Mouse (Mus musculus) limb, embryonic 11.5 days (tissue): ENCODE measurements around the gene Nfix. TPM values are rescaled to one million over a fixed set of nuclear protein-coding genes. Genes with fewer than 3 reads are reported as not detected.

Experiments
- ATAC-seq: fragments of 200-750 bp; cut with Nextera tagmentation; 2 replicates; pipeline ENCODE4 v1.8.0; 2017; ENCODE audit warnings: low read depth; ENCODE audit not compliant: insufficient number of reproducible peaks, low FRiP score, low TSS enrichment
- DNase-seq: peaks from one replicate; pipeline ENCODE4 v3.0.0-alpha.2; 2015; ENCODE audit warnings: low spot score
- H3K27ac ChIP-seq: fragments of 300-500 bp; sonication (generic); replicated peaks from 2 replicates; pipeline ENCODE4 v1.5.1; 2014; ENCODE audit warnings: low read depth, mild to moderate bottlenecking, low read length
- H3K27me3 ChIP-seq: fragments of 300-500 bp; sonication (generic); 2 replicates; pipeline ENCODE4 v1.6.1; 2014; ENCODE audit warnings: mild to moderate bottlenecking, low read length, mixed read lengths; ENCODE audit not compliant: control insufficient read depth, insufficient read depth
- H3K36me3 ChIP-seq: fragments of 300-500 bp; sonication (generic); 2 replicates; pipeline ENCODE4 v1.6.1; 2014; ENCODE audit warnings: mild to moderate bottlenecking, low read length, moderate library complexity, mixed read lengths; ENCODE audit not compliant: control insufficient read depth, insufficient read depth
- H3K4me1 ChIP-seq: fragments of 300-500 bp; sonication (generic); 2 replicates; pipeline ENCODE4 v1.6.1; 2014; ENCODE audit warnings: low read length, mixed read lengths; ENCODE audit not compliant: control insufficient read depth, insufficient read depth
- H3K4me2 ChIP-seq: fragments of 300-500 bp; sonication (generic); 2 replicates; pipeline ENCODE4 v1.6.1; 2014; ENCODE audit warnings: low read depth, mild to moderate bottlenecking, moderate library complexity; ENCODE audit not compliant: severe bottlenecking
- H3K4me3 ChIP-seq: fragments of 300-500 bp; sonication (generic); 2 replicates; pipeline ENCODE4 v1.5.1; 2014; ENCODE audit warnings: low read depth, low read length
- H3K9ac ChIP-seq: fragments of 300-500 bp; sonication (generic); 2 replicates; pipeline ENCODE4 v1.6.1; 2014; ENCODE audit warnings: mild to moderate bottlenecking, low read length
- H3K9me3 ChIP-seq: fragments of 300-500 bp; sonication (generic); 2 replicates; pipeline ENCODE4 v1.6.1; 2016; ENCODE audit warnings: low read length; ENCODE audit not compliant: control insufficient read depth
- WGBS: fragments of 180-500 bp; shearing (Covaris S2); extraction: QIAGEN DNeasy Blood & Tissue Kit; methylation state at CpG from one replicate; pipeline ENCODE4 v1.1.7; 2014; 5-methylcytosine and 5-hydroxymethylcytosine counted together
- polyA plus RNA-seq: library from polyadenylated mRNA; unstranded; fragments of >200 nt; fragmentation: Nextera tagmentation; extraction: Ambion mirVana; gene quantifications from 2 replicates; pipeline ENCODE4 v1.2.1, GENCODE M21; 2014

Gene Nfix
- polyA plus RNA-seq, 1 experiment from 2014 or later = 4.6 TPM

DNA sequence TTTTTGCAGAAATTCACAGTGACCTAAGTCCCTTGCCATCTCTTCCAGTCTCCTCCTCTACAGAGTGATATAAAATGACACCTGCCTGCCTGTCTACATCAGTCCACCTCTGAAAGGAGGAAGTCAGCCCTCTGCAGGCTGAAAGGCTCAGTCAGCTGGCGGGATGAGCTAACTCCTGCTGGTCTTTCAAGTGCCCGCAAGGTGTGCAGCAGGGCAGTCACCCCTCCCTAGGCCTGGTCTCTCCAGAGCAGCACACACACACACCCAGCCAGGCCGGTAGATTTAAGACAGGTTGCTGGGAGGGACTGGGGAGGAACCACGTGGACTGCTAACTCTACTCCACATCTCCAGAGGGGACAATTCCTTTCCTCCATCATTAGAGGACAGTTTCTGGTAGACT lies 36.0 kb downstream of the Nfix start:
- Histone ChIP-seq H3K9me3 (no peaks in the 10 kb centered on the region), H3K27ac (no peak overlapping the region), H3K9ac (no peak overlapping the region), H3K4me3 (no peak overlapping the region), H3K27me3 (peaks cover 50% of the 10 kb centered on the region), H3K36me3 (no peaks in the 10 kb centered on the region), H3K4me1 (peaks cover 5% of the 10 kb centered on the region; the same call in 1 of the 2 replicates), H3K4me2 (no peak overlapping the region)
- WGBS = 57% methylated on average over 4 of the region's 4 CpGs
- no peak for DNase-seq
- ATAC-seq = no peak

DNA sequence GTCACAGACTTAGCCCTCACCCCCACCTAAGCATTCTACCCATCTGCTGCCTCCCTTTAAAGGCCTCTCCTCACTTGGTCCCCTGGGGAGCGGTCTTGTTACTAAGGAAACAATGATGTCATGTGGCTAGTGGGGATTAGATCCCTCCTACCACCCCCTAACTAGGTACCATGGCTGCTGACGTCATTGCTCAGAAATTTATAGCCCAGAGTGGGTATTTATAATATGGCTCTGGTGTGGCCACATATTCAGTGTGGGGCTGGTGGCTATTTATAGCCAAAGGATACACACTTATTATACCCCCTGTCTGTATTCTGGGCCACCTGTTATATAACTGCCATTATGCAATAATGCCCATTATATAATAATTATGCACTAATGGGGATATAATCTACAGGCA lies 39.2 kb downstream of the Nfix start:
- Histone ChIP-seq H3K9ac (no peak overlapping the region), H3K27ac (no peak overlapping the region), H3K9me3 (no peaks in the 10 kb centered on the region), H3K36me3 (no peaks in the 10 kb centered on the region), H3K4me3 (no peak overlapping the region), H3K4me2 (no peak overlapping the region), H3K27me3 (peaks cover 30% of the 10 kb centered on the region), H3K4me1 (peaks cover 12% of the 10 kb centered on the region)
- no peak for DNase-seq
- no peak for ATAC-seq
- WGBS = 52% methylated on average over 2 of the region's 2 CpGs

DNA sequence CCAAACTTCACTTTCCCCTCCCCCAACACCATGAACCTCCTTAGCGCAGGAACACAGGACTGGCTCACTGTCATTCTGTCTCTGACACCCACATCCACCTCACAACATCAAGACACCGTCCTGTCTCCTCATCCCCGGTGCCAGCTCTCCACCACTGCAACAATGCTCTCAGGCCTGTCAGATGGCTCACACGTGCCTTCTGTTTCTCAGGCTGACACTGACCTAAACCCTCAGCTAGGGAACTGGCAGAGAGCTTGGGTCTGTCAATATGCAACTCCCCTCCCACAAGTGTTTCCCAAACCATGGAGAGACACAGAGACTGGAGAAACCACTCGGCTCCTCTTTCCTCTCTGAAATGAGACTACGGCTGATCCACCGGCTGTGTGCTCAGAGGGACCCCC lies 39.7 kb downstream of the Nfix start:
- DNase-seq = no peak
- Histone ChIP-seq H3K27ac (no peak overlapping the region), H3K4me3 (no peak overlapping the region), H3K9me3 (no peaks in the 10 kb centered on the region), H3K27me3 (peaks cover 30% of the 10 kb centered on the region), H3K9ac (no peak overlapping the region), H3K4me2 (no peak overlapping the region), H3K36me3 (no peaks in the 10 kb centered on the region), H3K4me1 (peaks cover 12% of the 10 kb centered on the region)
- ATAC-seq = no peak
- 51% methylated on average over 7 of the region's 7 CpGs for WGBS

DNA sequence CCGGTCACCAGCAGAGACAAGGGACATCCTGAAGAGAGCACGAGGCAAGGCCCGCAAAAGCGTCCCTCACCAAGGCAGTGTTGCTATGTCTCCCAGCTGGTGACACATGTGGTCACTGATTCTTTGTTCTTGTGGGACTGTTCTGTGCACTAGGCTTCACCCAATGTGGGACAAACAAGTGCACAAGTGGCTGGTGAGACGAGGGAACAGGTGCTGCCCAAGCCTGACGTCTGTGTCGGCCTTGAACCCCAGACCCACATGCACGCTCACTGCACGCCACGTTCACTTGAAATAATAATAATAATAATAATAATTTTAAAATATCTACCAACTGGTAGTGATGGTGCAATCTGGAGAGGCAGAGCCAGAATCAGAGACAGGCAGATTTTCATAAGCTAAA lies 40.4 kb downstream of the Nfix start:
- H3K36me3 ChIP-seq = no peaks in the 10 kb centered on the region
- H3K27me3 ChIP-seq = peaks cover 24% of the 10 kb centered on the region
- WGBS = 89% methylated on average over 10 of the region's 10 CpGs
- no peak overlapping the region for H3K4me2 ChIP-seq
- ATAC-seq (no peak), DNase-seq (no peak)
- peaks cover 12% of the 10 kb centered on the region for H3K4me1 ChIP-seq
- H3K9ac ChIP-seq = no peak overlapping the region
- H3K27ac ChIP-seq = no peak overlapping the region
- H3K9me3 ChIP-seq = no peaks in the 10 kb centered on the region
- no peak overlapping the region for H3K4me3 ChIP-seq

DNA sequence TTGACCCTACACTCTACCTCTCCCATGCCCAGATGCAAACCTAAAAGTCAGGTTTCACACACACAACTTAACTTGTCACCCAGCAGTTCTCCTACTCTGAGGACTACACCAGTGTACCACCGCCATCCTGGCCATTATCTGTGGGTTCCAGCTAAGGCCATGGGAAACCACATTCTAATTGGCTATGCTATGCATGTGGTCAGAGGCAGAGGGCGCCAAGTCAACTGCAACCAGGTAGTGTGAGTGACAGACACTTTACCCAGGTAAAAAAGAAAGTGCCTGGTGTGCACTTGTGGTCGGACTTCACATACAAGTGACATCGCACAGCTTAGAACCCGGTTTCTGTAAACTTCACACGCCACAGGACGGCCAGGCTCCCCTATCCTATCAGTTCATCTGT lies 41.0 kb downstream of the Nfix start:
- no peak overlapping the region for H3K4me3 ChIP-seq
- no peak overlapping the region for H3K9ac ChIP-seq
- DNase-seq (no peak), ATAC-seq (no peak)
- H3K36me3 ChIP-seq = no peaks in the 10 kb centered on the region
- H3K4me1 ChIP-seq = peaks cover 12% of the 10 kb centered on the region
- H3K27me3 ChIP-seq = peaks cover 20% of the 10 kb centered on the region
- 62% methylated on average over 7 of the region's 7 CpGs for WGBS
- no peaks in the 10 kb centered on the region for H3K9me3 ChIP-seq
- H3K27ac ChIP-seq = no peak overlapping the region
- no peak overlapping the region for H3K4me2 ChIP-seq

DNA sequence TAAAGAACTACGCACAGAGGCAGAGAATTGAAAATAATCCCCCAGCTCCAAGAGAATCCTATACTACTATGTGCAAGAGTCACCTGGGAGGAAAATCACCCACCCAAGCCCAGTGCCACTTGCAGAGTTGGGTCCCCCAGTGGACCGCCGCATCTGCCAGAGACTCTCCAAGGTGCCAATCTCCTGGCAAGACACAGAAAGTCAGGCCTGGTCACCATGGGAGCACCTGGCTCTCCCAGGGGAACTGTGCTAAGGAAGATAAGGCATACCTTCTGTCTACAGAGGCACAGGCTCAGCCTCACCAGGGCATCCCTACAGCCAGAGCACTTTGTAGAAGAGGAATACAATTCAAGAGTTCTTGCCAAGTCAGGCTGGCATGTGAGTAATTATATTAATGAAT lies 41.8 kb downstream of the Nfix start:
- DNase-seq (no peak), ATAC-seq (no peak)
- Histone ChIP-seq H3K27me3 (peaks cover 20% of the 10 kb centered on the region), H3K4me1 (peaks cover 12% of the 10 kb centered on the region), H3K27ac (no peak overlapping the region), H3K36me3 (no peaks in the 10 kb centered on the region), H3K9ac (no peak overlapping the region), H3K4me2 (no peak overlapping the region), H3K4me3 (no peak overlapping the region), H3K9me3 (no peaks in the 10 kb centered on the region)
- 95% methylated on average over 3 of the region's 3 CpGs for WGBS

DNA sequence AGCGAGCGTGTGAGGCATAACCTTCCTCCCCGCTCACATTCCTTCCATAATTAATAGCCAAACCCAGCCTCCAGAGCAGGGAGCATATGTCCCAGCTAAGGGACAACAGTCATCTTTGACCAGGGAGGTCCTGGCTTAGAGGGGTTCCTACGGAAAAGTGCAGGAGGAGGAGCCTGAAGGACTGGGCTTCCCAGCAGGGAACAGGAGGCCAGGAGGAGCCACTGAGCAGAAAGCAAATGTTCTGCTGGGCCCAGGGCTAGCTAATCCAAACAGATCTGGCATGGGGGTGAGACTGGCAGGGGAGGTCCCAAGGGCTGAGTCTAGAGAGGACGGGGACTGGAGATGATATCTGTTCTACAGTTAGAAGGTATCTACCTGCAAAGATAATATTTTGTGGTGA lies 42.6 kb downstream of the Nfix start:
- Histone ChIP-seq H3K27ac (no peak overlapping the region), H3K9me3 (no peaks in the 10 kb centered on the region), H3K27me3 (peaks cover 27% of the 10 kb centered on the region), H3K36me3 (no peaks in the 10 kb centered on the region), H3K9ac (no peak overlapping the region), H3K4me2 (no peak overlapping the region), H3K4me1 (peaks cover 12% of the 10 kb centered on the region), H3K4me3 (no peak overlapping the region)
- DNase-seq (no peak), ATAC-seq (no peak)
- 21% methylated on average over 5 of the region's 5 CpGs for WGBS

DNA sequence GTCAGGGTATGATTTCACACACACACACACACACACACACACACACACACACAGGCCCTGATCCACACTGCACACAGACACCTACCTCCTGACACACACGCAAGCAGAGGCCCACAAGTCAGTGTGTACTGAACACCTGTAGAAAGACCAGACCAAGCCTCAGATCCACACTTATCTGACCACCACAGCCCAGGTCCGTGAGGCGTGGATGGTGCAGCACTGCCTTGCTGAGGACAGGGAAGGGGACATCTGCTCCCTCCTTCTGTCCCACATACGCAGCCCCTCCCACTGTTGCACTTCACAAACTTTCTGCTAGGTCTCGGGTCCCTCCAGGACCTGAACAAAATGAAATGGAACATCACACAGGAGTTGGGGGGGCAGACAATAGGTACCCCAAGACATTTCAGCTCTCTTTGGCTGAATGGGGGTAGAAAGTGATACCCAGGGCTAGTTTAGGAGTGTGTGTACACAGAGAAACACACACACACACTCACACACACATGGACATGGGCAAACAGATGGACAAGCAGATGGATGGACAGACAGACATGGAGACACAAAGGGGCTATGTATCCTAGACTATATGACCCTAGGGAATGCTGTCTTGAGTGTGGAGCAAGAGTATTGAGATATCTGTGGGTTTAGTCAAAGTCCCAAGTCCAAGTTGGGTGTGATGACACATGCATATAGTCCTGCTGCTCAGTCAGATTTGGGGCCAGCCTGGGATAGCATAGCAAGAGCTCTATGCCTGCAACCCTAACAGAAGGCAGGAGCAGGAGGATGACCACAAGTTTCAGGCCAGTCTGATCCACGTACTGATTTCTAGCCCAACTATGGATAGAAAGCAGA lies 47.2 kb downstream of the Nfix start:
- Histone ChIP-seq H3K9me3 (no peaks in the 10 kb centered on the region), H3K36me3 (no peaks in the 10 kb centered on the region), H3K9ac (no peak overlapping the region), H3K4me3 (no peak overlapping the region), H3K4me1 (peaks cover 22% of the 10 kb centered on the region), H3K4me2 (no peak overlapping the region), H3K27me3 (peaks cover 47% of the 10 kb centered on the region), H3K27ac (no peak overlapping the region)
- WGBS = 75% methylated on average over 6 of the region's 6 CpGs
- no peak for DNase-seq
- no peak; the same call in 1 of the 2 replicates for ATAC-seq

DNA sequence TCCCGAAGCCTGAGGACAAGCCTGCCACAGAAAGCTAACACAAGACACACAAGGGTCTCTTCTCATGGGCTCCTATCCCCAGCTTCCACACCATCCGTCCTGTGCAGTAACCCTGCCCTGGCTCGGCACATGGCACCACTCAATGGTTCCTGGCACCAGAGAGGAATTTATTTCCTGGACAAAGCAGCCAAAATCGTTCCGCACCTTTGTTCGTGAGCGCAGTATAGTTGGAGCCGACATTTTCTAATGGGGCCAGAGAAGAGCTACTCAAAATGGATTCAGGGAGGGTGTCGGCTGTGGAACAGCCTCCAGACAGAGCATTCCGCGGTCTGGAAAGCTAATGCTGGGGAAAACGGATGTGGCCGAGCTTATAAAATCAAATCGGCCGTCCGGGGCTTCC lies 50.6 kb downstream of the Nfix start:
- peaks cover 58% of the 10 kb centered on the region for H3K27me3 ChIP-seq
- DNase-seq = no peak
- WGBS = 70% methylated on average over 16 of the region's 16 CpGs
- H3K9ac ChIP-seq = 0 out of 2 replicates have a peak overlapping the region, but pooled peaks have one; percentile 5
- H3K4me2 ChIP-seq = no peak overlapping the region
- H3K9me3 ChIP-seq = no peaks in the 10 kb centered on the region
- ATAC-seq = no peak
- no peaks in the 10 kb centered on the region for H3K36me3 ChIP-seq
- H3K27ac ChIP-seq = no peak overlapping the region
- peaks cover 43% of the 10 kb centered on the region for H3K4me1 ChIP-seq
- no peak overlapping the region for H3K4me3 ChIP-seq
